Mouse (Mus musculus): Measurements from ENCODE around the gene Arid1b. TPM values are rescaled to one million over a fixed set of nuclear protein-coding genes. Genes with fewer than 3 reads are reported as not detected.

Gene Arid1b
- polyA plus RNA-seq, 1 experiment from 2014 or later, result 12.5 TPM

DNA sequence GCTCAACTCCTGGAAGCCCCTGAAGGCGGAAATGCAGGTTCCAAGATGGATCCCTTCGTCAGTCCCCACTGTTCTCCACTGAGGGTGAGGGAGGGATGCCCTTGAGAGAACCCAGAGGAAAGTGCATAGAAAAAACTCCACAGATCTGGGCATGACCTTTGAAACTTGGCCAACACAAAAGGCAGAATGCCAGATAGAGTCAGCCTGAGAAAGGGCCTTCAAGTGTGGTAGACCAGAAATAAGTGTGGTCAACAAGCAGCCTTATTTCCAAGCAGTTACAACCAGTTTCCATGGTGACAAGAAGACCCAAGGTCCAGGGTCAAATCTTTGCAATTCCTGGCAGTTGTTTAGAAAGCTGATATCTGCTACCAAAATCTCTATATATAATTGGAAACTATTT is 366.6 kb downstream of the Arid1b start:
- WGBS, result 62% methylated on average over 2 of the region's 2 CpGs
- peaks cover 12% of the 10 kb centered on the region for H3K4me1 ChIP-seq
- H3K9me3 ChIP-seq (replicated peaks), result no peaks in the 10 kb centered on the region
- ATAC-seq (ENCODE audit: low FRiP score), result no peak
- no peak overlapping the region for H3K27ac ChIP-seq (replicated peaks)
- no peak overlapping the region for H3K4me2 ChIP-seq
- no peak overlapping the region for H3K9ac ChIP-seq (replicated peaks)
- no peak overlapping the region for H3K4me3 ChIP-seq (replicated peaks)
- no peaks in the 10 kb centered on the region for H3K27me3 ChIP-seq (replicated peaks)
- H3K36me3 ChIP-seq, result no peaks in the 10 kb centered on the region

DNA sequence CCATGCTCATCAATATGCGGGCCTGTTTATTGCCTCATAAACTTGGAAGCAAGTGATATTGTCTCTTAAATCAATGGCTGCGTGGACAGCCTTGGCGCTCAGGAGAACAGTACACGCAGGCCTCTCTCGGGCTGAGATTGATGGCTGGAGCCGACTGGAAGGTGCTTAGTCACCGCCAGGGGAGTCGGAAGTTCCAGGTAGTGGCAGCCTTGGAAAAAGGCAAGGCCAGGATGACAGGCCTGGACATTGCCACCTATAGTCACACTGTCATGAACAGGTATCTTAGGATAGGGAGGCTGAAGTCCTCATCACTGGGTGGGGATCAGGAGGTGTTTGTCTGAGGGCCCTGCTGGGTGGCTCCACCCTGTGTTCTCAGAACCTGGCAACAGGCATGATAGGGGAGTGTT is 371.9 kb downstream of the Arid1b start:
- H3K4me2 ChIP-seq, result no peak overlapping the region
- WGBS, result 19% methylated on average over 8 of the region's 8 CpGs
- H3K9me3 ChIP-seq (replicated peaks), result no peaks in the 10 kb centered on the region
- H3K27me3 ChIP-seq (replicated peaks), result no peaks in the 10 kb centered on the region
- peak overlapping the region; percentile 58; the same call in 1 of the 2 replicates for H3K27ac ChIP-seq (replicated peaks)
- H3K4me3 ChIP-seq (replicated peaks), result no peak overlapping the region
- H3K9ac ChIP-seq (replicated peaks), result no peak overlapping the region
- H3K36me3 ChIP-seq, result no peaks in the 10 kb centered on the region
- H3K4me1 ChIP-seq, result peaks cover 22% of the 10 kb centered on the region
- peak; percentile 86 for ATAC-seq (ENCODE audit: low FRiP score)

DNA sequence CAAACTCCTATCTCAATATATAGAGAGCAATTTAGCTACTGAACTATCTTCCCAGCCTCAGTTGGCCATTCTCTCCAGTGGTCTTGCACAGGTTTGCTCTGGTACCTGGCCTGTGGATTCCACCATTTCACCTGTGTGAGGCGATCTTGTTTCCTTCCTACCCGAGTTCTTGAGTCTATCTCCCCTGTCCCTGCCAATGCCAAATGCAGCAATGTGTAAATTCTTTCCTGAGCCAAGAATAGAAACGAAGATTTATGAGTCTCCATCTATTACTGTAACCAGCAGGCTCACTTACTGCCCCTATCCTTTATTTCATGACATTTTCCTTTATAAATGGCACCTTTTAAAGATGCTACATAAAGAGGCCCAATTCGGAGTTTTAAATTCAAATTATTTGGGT is 376.9 kb downstream of the Arid1b start:
- 56% methylated on average over 4 of the region's 4 CpGs for WGBS
- no peaks in the 10 kb centered on the region for H3K9me3 ChIP-seq (replicated peaks)

DNA sequence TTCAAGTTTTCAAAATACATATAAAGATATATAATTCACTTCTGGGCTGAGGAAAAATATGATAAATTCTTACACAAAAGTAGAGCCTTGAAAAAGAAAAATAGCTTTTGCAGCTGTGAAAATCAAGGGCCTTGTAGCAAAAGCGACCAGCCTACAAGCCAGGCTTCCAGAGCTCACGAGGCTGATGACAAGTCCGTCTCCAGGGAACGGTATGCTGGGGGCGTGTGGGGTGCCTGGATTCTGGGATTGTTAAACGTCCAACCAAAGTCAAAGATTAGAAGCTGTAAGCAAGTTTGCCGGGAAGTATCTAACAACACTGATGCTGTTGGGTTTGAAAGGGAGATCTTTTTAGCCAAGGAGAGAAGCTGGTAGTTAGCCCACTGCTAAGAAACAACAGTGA is 377.4 kb downstream of the Arid1b start:
- Histone ChIP-seq H3K9ac (replicated peaks) (no peak overlapping the region), H3K27ac (replicated peaks) (no peak overlapping the region), H3K4me2 (no peak overlapping the region), H3K36me3 (no peaks in the 10 kb centered on the region), H3K27me3 (replicated peaks) (no peaks in the 10 kb centered on the region), H3K9me3 (replicated peaks) (no peaks in the 10 kb centered on the region), H3K4me1 (peaks cover 13% of the 10 kb centered on the region), H3K4me3 (replicated peaks) (no peak overlapping the region)
- ATAC-seq (ENCODE audit: low FRiP score), result no peak
- WGBS, result 38% methylated on average over 7 of the region's 7 CpGs

More for the DNA sequence above, 376.9 kb downstream of the Arid1b start:
- Histone ChIP-seq H3K4me1 (peaks cover 18% of the 10 kb centered on the region), H3K4me3 (replicated peaks) (no peak overlapping the region), H3K27ac (replicated peaks) (no peak overlapping the region), H3K4me2 (no peak overlapping the region), H3K9ac (replicated peaks) (no peak overlapping the region), H3K27me3 (replicated peaks) (no peaks in the 10 kb centered on the region), H3K36me3 (no peaks in the 10 kb centered on the region)
- no peak for ATAC-seq (ENCODE audit: low FRiP score)

DNA sequence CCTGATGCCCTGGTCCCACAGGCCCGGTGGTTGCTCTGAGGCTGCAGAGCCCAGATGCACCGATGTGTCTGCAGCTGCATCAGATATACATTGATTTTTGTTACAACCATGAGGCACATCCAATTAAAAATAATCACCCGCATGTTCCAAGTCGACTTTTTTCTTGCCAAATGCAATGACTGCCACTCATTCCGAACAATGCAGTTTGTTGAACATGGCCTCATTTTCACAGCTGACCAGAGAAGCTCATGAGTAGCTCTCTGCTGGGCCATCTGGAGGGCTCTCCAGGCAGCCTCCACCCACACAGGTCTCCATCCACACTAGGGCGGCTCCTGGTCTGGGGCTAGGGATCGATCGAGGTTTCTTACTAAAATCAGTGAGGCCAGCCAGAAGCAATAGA is 378.8 kb downstream of the Arid1b start:
- H3K4me1 ChIP-seq, result peaks cover 22% of the 10 kb centered on the region
- no peak overlapping the region for H3K9ac ChIP-seq (replicated peaks)
- no peak overlapping the region for H3K4me3 ChIP-seq (replicated peaks)
- no peak overlapping the region for H3K4me2 ChIP-seq
- H3K27me3 ChIP-seq (replicated peaks), result no peaks in the 10 kb centered on the region
- no peak for ATAC-seq (ENCODE audit: low FRiP score)
- H3K36me3 ChIP-seq, result no peaks in the 10 kb centered on the region
- 0 out of 2 replicates have a peak overlapping the region, but pooled peaks have one; percentile 23 for H3K27ac ChIP-seq (replicated peaks)
- H3K9me3 ChIP-seq (replicated peaks), result no peaks in the 10 kb centered on the region
- WGBS, result 57% methylated on average over 8 of the region's 8 CpGs

DNA sequence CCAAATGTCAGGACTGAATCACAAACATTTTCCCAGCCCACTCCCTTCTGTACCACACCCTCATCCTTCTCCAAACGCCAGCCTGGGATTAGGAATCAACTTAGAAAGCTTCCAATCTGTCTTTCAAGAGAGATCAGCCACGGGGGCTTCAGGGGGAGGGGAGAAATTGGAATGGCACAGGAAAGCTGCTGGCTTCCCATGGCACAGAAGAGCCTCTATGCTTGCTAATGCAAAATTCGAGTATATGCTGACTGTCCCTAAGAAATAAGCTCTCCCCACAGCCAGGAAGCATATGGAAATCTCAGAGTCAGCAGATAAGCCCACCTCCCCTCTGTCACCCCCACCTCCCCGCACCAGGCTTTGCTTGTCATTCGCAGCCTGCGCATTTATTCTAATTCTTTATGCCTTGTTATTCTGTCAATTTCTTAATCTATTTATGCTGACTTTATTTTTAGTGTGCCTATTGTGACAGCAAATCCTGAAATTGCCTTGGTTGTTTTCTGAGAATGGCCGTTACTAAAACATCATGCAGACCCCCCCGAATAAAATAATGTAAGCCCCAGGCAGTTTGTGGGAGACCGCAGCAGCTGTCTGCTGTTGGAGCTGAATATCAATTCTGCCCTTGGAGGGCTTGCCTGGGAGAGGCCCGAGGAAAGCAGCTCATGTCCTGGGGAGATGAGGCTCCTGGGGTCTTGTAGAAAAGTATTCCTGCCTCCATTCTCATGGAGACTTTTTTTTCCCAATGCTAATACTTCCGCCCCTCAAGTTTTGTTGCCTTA is 383.2 kb downstream of the Arid1b start:
- no peak overlapping the region for H3K4me3 ChIP-seq (replicated peaks)
- H3K27me3 ChIP-seq (replicated peaks), result 0 out of 2 replicates have a peak, but pooled peaks cover 2% of the 10 kb centered on the region
- H3K27ac ChIP-seq (replicated peaks), result 0 out of 2 replicates have a peak overlapping the region, but pooled peaks have one; percentile 6
- 0 out of 2 replicates have a peak, but pooled peaks have one; percentile 24 for ATAC-seq (ENCODE audit: low FRiP score)
- H3K9me3 ChIP-seq (replicated peaks), result no peaks in the 10 kb centered on the region
- no peak overlapping the region for H3K4me2 ChIP-seq
- H3K9ac ChIP-seq (replicated peaks), result no peak overlapping the region
- H3K4me1 ChIP-seq, result peaks cover 20% of the 10 kb centered on the region
- H3K36me3 ChIP-seq, result no peaks in the 10 kb centered on the region
- WGBS, result 18% methylated on average over 11 of the region's 11 CpGs

DNA sequence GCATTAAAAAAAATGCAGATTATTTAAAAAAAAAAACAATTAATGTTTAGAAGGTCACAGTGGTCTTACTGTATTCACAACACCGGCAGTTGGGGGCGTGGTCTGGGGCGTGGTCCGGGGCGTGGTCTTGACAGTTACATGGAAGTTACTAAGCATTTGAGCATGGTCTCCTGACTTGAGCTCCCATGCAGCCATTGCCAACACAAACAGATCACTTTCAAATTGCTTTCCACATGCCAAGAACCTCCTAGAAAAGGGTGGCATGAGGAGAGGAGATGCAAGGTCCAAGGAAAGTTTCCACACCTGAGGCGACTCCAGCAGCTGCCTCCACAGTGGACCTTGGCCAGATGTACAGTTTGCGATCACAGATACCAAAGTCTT is 383.8 kb downstream of the Arid1b start:
- Histone ChIP-seq H3K9me3 (replicated peaks) (no peaks in the 10 kb centered on the region), H3K36me3 (no peaks in the 10 kb centered on the region), H3K27ac (replicated peaks) (no peak overlapping the region), H3K27me3 (replicated peaks) (0 out of 2 replicates have a peak, but pooled peaks cover 2% of the 10 kb centered on the region), H3K9ac (replicated peaks) (no peak overlapping the region), H3K4me1 (peaks cover 15% of the 10 kb centered on the region; the same call in 1 of the 2 replicates), H3K4me3 (replicated peaks) (no peak overlapping the region), H3K4me2 (no peak overlapping the region)
- no peak for ATAC-seq (ENCODE audit: low FRiP score)
- 32% methylated on average over 7 of the region's 7 CpGs for WGBS

DNA sequence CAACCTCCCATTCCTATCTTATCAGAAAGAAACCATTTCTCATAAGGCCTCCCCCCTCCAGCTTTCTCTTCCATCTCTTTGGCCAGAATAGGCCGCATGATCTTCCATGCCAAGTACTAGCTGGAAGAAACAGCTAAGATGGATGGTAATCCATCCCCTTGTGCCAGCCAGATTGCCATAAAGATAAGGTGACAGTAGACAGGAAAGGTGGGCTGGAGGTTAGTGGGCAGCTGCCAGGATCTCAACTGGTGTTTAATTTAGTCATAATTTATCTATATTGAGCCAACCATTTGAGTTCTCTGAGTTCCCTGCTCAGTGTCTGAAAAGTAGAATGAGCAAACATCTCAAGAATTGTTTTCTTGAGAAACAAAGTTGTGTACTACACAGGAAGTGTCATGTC is 391.6 kb downstream of the Arid1b start:
- Histone ChIP-seq H3K4me1 (peaks cover 11% of the 10 kb centered on the region), H3K4me3 (replicated peaks) (no peak overlapping the region), H3K9ac (replicated peaks) (no peak overlapping the region), H3K4me2 (no peak overlapping the region), H3K27me3 (replicated peaks) (no peaks in the 10 kb centered on the region), H3K9me3 (replicated peaks) (no peaks in the 10 kb centered on the region), H3K36me3 (no peaks in the 10 kb centered on the region), H3K27ac (replicated peaks) (no peak overlapping the region)
- 100% methylated on average over 1 of the region's 1 CpGs for WGBS
- no peak for ATAC-seq (ENCODE audit: low FRiP score)

DNA sequence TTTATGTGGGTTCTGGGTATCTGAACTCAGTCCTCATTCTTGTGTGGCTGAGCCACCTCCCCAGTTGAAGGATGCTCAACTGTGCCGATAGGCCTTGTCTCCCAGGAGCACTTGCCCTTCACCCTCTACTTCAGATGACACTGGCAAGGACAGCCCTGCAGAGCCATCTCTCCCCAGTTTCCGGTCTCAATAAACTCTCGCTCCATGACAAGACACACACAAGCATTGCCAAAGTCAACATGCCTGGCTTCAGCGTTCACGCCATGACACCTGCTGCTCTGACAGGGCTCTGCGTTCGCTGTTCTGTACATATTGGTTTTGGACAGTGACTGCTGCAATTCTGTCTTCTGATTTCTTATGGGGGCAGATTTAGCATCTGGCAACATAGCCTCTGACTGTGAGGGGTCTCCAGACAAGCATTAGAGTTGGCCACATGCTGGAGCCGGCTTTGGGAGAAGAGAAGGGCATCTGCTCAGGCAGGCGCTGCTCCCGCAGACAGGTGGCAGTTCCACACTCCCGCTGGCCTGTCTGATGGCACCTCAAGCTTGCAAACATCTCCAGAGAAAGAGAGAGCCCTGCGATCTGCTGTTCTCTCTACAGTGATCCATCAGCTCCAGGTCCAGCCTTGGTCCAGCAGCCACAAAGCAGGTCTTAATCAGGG is 392.9 kb downstream of the Arid1b start:
- Histone ChIP-seq H3K27ac (replicated peaks) (no peak overlapping the region), H3K9me3 (replicated peaks) (no peaks in the 10 kb centered on the region), H3K4me1 (peaks cover 13% of the 10 kb centered on the region), H3K4me2 (no peak overlapping the region), H3K9ac (replicated peaks) (no peak overlapping the region), H3K4me3 (replicated peaks) (no peak overlapping the region), H3K36me3 (no peaks in the 10 kb centered on the region), H3K27me3 (replicated peaks) (no peaks in the 10 kb centered on the region)
- 84% methylated on average over 12 of the region's 12 CpGs for WGBS
- ATAC-seq (ENCODE audit: low FRiP score), result no peak

DNA sequence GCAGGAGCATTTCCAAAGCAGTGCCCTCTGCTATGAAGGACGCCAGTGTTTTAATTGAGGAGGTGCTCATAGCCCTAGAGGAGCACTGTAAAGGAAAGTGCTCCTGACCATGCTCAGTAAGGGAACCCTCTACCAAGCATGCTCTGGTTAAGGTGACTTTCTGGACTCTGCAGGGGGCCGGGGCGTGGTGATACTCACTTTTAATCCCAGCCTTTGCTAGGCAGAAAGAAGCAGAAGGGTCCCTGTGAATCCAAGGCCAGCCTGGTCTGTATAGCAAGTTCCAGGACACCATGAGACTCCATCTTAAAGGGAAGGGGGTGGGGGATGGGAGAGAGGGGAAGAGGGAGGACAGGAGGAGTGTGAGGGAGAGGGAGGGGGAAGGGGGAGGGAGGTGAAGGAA is 394.2 kb downstream of the Arid1b start:
- Histone ChIP-seq H3K4me3 (replicated peaks) (no peak overlapping the region), H3K9ac (replicated peaks) (no peak overlapping the region), H3K4me2 (no peak overlapping the region), H3K36me3 (no peaks in the 10 kb centered on the region), H3K27ac (replicated peaks) (no peak overlapping the region), H3K9me3 (replicated peaks) (no peaks in the 10 kb centered on the region), H3K4me1 (peaks cover 13% of the 10 kb centered on the region), H3K27me3 (replicated peaks) (no peaks in the 10 kb centered on the region)
- ATAC-seq (ENCODE audit: low FRiP score), result no peak
- WGBS, result 69% methylated on average over 3 of the region's 3 CpGs

DNA sequence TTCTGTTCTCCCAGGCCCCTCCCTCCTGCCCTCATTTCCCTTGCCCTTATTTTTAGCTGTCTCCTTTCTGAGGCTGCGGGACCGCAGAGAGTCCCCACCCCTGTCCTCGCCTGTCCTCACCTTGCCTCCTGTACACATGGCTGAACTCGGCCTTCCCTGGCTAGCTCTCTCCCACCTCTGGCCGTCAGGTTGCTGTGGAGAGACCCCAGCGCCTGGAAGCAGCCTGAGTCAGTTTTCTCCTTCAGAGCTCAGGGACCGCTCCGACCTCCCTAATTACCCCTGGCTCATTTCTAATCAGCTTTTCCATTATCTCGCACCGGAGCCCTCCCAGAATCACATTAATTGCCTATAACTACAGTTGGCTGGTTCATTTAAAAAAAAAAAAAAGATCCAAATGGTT is 396.6 kb downstream of the Arid1b start:
- H3K4me2 ChIP-seq, result no peak overlapping the region
- no peaks in the 10 kb centered on the region for H3K9me3 ChIP-seq (replicated peaks)
- H3K27ac ChIP-seq (replicated peaks), result peak overlapping the region; percentile 60
- H3K4me3 ChIP-seq (replicated peaks), result no peak overlapping the region
- WGBS, result 46% methylated on average over 10 of the region's 10 CpGs
- no peaks in the 10 kb centered on the region for H3K36me3 ChIP-seq
- peaks cover 13% of the 10 kb centered on the region for H3K4me1 ChIP-seq
- ATAC-seq (ENCODE audit: low FRiP score), result no peak
- H3K9ac ChIP-seq (replicated peaks), result no peak overlapping the region
- no peaks in the 10 kb centered on the region for H3K27me3 ChIP-seq (replicated peaks)

Data from neural tube, embryonic 15.5 days (tissue).